Mouse (Mus musculus) kidney, embryonic 16.5 days (tissue): ENCODE results near the gene Ncan. TPM values are rescaled to one million over a fixed set of nuclear protein-coding genes. Genes with fewer than 3 reads are reported as not detected.

Experiments used
- ATAC-seq: fragments of 200-750 bp; cut with Nextera tagmentation; 2 replicates; pipeline ENCODE4 v1.8.0; 2017; ENCODE audit warnings: moderate TSS enrichment; ENCODE audit not compliant: low FRiP score, low TSS enrichment
- H3K27ac ChIP-seq: fragments of 300-500 bp; sonication (generic); 2 replicates; pipeline ENCODE4 v1.5.1; 2014; ENCODE audit warnings: low read length
- H3K27me3 ChIP-seq: fragments of 300-500 bp; sonication (generic); 2 replicates; pipeline ENCODE4 v1.6.1; 2014; ENCODE audit warnings: low read length, control low read depth, mixed read lengths; ENCODE audit not compliant: insufficient read depth
- H3K36me3 ChIP-seq: fragments of 300-500 bp; sonication (generic); 2 replicates; pipeline ENCODE4 v1.6.1; 2014; ENCODE audit warnings: low read length, control low read depth, mixed read lengths; ENCODE audit not compliant: insufficient read depth
- H3K4me1 ChIP-seq: fragments of 300-500 bp; sonication (generic); 2 replicates; pipeline ENCODE4 v1.6.1; 2014; ENCODE audit warnings: low read length, control low read depth, mixed read lengths; ENCODE audit not compliant: insufficient read depth
- H3K4me2 ChIP-seq: fragments of 300-500 bp; sonication (generic); replicated peaks from 2 replicates; pipeline ENCODE4 v1.6.1; 2014; ENCODE audit warnings: low read depth, low read length
- H3K4me3 ChIP-seq: fragments of 300-500 bp; sonication (generic); 2 replicates; pipeline ENCODE4 v1.5.1; 2014; ENCODE audit warnings: mild to moderate bottlenecking, low read length
- H3K9ac ChIP-seq: fragments of 300-500 bp; sonication (generic); replicated peaks from 2 replicates; pipeline ENCODE4 v1.6.1; 2014; ENCODE audit warnings: low read length
- H3K9me3 ChIP-seq: fragments of 300-500 bp; sonication (generic); 2 replicates; pipeline ENCODE4 v1.6.1; 2016; ENCODE audit warnings: low read length, control low read depth
- WGBS: fragments of 180-500 bp; shearing (Covaris S2); extraction: QIAGEN DNeasy Blood & Tissue Kit; methylation state at CpG from one replicate; pipeline ENCODE4 v1.1.7; 2014; 5-methylcytosine and 5-hydroxymethylcytosine counted together
- polyA plus RNA-seq: library from polyadenylated mRNA; unstranded; fragments of >200 nt; fragmentation: Nextera tagmentation; extraction: Ambion mirVana; gene quantifications from 2 replicates; pipeline ENCODE4 v1.2.1, GENCODE M21; 2015

The Ncan gene
- polyA plus RNA-seq, 1 experiment from 2014 or later = 0.10 TPM

DNA sequence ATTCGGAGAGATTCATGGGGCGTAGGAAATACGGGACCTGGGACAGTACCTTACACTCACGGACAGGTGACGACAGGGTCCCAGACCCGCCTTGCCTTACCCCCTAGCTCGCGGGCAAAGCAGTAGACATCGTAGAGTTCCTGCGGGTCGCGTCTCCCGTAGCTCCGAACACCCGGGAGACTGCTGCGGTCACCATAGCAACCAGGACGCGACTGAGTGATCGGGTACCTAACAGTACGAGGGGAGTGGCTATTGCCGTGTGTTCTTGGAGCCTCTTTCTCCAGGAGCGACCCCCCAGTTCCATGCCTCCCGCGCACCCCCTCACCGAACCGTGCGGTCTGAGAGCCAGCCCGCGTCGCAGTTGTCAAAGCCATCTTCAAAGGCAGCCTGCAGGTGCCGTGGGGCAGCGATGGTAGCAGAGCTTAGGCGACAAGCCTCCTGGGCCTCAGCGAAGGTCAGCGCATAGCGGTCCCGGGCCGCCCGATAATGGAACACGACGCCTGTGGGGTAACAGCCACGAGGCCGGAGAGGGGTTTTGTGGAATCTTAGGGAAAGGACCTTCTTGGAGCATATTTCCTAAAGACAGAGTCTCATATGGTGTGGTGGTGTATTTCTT lies 8.2 kb downstream of the Ncan start:
- WGBS = 8% methylated on average over 43 of the region's 43 CpGs
- Histone ChIP-seq H3K4me3 (no peak overlapping the region), H3K4me2 (no peak overlapping the region), H3K9ac (no peak overlapping the region), H3K27ac (no peak overlapping the region), H3K9me3 (no peaks in the 10 kb centered on the region), H3K36me3 (no peaks in the 10 kb centered on the region), H3K4me1 (no peaks in the 10 kb centered on the region), H3K27me3 (peaks cover 64% of the 10 kb centered on the region)
- no peak for ATAC-seq

DNA sequence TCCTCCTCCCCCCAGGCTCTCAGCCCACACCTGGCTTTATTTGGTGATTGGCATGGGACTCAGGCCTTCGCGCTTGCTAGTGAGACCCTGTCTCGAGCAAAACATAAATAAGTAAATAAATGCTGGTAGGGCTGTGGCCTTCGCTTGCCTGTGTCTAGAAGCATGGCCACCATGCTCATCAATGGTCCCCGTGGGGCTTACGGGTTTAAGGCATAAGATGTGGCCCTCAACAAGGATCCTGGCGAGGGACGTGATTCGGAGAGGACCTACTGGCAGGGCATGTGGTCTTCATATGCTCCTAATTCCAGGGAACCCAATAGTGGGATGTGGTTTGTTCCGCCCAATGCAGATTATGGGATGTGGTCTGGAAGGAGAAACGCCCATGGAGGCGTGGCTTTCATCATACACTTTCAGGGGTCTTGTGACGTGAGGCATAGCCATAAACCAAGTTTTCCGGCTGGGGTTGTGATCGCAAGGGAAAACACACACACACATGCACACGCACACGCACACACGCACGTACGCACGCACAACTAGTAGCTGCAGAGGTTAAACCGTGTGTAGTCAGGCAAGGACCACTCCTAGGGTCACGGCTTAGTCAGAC lies 9.4 kb downstream of the Ncan start:
- H3K4me1 ChIP-seq = no peaks in the 10 kb centered on the region
- H3K27ac ChIP-seq = no peak overlapping the region
- 46% methylated on average over 23 of the region's 23 CpGs for WGBS
- peaks cover 52% of the 10 kb centered on the region for H3K27me3 ChIP-seq
- H3K36me3 ChIP-seq = no peaks in the 10 kb centered on the region
- no peak overlapping the region for H3K9ac ChIP-seq
- H3K4me3 ChIP-seq = no peak overlapping the region
- H3K4me2 ChIP-seq = no peak overlapping the region
- no peak; the same call in 1 of the 2 replicates for ATAC-seq
- H3K9me3 ChIP-seq = no peaks in the 10 kb centered on the region

DNA sequence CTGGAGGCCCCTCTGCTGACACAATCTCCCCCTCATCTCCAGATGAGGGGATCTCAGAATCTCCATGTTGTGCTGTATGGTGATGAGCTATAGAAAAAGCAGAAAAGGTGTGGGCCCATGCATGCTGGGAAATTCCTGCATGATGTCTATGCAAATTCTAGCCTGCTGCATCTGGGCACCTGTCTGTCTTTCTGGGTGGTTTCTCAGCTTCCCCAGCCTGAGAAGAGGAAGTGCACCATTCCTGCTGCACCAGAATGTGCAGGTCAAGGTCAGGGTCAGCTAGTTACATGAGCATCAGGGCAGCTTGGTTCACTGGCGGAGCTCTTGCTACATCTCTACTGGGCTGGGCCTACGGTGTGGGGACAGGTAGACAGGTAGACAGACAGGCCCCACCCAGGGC lies 10.2 kb downstream of the Ncan start:
- Histone ChIP-seq H3K4me1 (no peaks in the 10 kb centered on the region), H3K9ac (no peak overlapping the region), H3K4me3 (no peak overlapping the region), H3K27ac (no peak overlapping the region), H3K36me3 (no peaks in the 10 kb centered on the region), H3K9me3 (no peaks in the 10 kb centered on the region), H3K27me3 (peaks cover 52% of the 10 kb centered on the region), H3K4me2 (no peak overlapping the region)
- 79% methylated on average over 2 of the region's 2 CpGs for WGBS
- ATAC-seq = no peak

DNA sequence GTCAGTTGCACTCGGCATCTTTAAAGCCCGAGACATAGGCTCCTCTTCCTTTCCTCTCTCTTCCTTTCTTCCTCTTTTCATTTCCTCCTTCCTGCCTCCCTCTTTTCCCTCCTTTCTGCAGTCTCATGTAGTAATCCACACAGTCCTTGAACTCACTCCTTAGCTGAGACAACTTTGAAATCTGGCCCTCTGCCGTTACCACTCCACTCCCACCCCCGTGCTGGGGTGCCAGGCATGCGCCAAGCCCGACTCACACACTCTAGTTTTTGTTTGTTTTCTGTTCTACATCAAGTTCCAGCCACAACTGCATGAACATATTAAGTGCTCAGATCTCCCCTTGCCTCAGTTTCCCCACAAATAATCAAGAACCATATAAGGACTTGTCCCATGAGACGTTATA lies 15.8 kb downstream of the Ncan start:
- Histone ChIP-seq H3K27me3 (peaks cover 4% of the 10 kb centered on the region; the same call in 1 of the 2 replicates), H3K36me3 (no peaks in the 10 kb centered on the region), H3K4me3 (no peak overlapping the region), H3K4me1 (no peaks in the 10 kb centered on the region), H3K27ac (no peak overlapping the region), H3K4me2 (no peak overlapping the region), H3K9me3 (no peaks in the 10 kb centered on the region), H3K9ac (no peak overlapping the region)
- no peak for ATAC-seq
- 75% methylated on average over 7 of the region's 7 CpGs for WGBS

DNA sequence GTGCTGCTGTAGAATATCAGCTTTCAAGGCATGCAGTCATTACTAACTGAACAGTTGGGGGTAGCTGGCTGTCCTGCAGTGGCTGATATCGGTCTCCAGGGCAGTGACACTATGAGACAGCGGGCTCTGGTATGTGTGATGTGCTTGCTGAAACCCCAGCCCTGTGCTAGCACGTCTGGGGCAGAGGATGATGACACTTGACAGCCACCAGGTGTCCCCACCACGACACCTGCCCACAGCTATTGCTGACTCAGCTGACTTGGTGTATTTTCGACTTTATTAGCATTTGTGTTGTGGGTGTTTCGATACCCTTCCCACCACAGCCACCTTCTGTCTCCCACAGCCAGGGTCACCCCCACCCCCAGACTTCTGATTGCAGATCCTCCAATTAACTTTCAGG lies 16.2 kb downstream of the Ncan start:
- no peak overlapping the region for H3K27ac ChIP-seq
- WGBS = 13% methylated on average over 6 of the region's 6 CpGs
- no peak overlapping the region for H3K9ac ChIP-seq
- H3K27me3 ChIP-seq = peaks cover 2% of the 10 kb centered on the region; the same call in 1 of the 2 replicates
- H3K4me2 ChIP-seq = no peak overlapping the region
- ATAC-seq = 0 out of 2 replicates have a peak, but pooled peaks have one; percentile 67
- H3K4me3 ChIP-seq = no peak overlapping the region
- no peaks in the 10 kb centered on the region for H3K36me3 ChIP-seq
- no peaks in the 10 kb centered on the region for H3K4me1 ChIP-seq
- H3K9me3 ChIP-seq = no peaks in the 10 kb centered on the region

DNA sequence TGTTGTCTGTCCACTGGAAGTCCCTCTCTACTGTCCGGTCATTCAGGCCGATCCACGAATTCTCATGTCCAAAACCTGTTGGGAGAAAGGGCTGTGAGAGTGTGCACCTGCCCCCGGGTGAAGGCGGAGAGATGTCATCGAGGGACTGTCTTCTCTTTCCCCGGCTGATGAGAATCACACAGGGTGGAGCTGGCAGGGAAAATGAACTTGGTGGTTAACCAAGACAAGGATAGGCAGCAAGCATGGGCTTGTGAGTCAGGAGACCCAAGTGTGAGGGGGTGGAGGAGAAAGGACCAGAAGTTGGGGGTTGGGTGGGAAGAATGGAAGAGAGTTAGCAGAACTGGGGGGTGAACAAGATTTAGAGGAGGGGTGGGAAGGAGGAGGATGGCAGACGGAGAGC lies 20.4 kb downstream of the Ncan start:
- Histone ChIP-seq H3K9ac (no peak overlapping the region), H3K4me1 (no peaks in the 10 kb centered on the region), H3K27me3 (no peaks in the 10 kb centered on the region), H3K4me3 (no peak overlapping the region), H3K36me3 (no peaks in the 10 kb centered on the region), H3K27ac (no peak overlapping the region), H3K9me3 (no peaks in the 10 kb centered on the region), H3K4me2 (no peak overlapping the region)
- 82% methylated on average over 8 of the region's 8 CpGs for WGBS
- ATAC-seq = no peak

DNA sequence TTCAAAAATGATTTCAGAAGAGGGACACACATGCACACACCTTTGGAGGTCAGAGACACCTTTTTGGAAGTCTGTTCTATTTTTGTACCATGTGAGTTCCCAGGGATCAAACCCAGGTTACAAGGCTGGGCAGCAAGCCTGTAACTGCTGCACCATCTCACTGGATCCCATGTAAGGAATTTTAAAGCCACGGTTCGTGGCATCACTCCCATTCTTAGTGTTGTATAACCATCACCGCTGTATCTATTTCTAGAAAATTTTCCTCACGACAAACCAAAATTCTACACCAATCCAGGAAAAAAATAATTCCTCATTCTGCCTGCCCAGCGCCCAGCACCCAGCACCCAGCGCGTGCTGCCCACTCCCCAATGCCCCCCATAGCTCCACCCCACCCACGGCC lies 21.4 kb downstream of the Ncan start:
- H3K27ac ChIP-seq = no peak overlapping the region
- WGBS = 65% methylated on average over 8 of the region's 8 CpGs

DNA sequence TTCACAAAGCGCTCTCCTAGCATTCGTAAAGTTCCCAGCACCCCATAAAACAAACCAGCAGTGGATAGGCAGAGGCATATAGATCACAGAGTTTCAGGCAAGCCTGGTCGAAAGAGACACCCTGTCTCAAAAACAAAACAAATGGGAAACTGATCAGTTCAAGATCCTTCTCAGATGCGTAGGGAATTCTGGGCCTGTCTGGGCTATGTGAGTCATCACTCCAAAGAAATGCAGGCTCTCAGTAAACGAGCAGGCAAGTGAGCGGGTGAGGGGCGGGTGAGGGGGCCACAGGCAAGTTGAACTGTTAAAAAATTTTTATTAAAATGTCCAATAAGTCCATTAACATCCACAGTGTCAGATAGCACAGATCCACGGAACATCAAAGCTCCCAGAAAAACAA lies 27.9 kb downstream of the Ncan start:
- no peak overlapping the region for H3K9ac ChIP-seq
- no peak overlapping the region for H3K4me2 ChIP-seq
- WGBS = 52% methylated on average over 8 of the region's 8 CpGs
- H3K4me1 ChIP-seq = 0 out of 2 replicates have a peak, but pooled peaks cover 4% of the 10 kb centered on the region
- H3K4me3 ChIP-seq = no peak overlapping the region
- H3K9me3 ChIP-seq = no peaks in the 10 kb centered on the region
- H3K27ac ChIP-seq = no peak overlapping the region
- H3K36me3 ChIP-seq = no peaks in the 10 kb centered on the region
- no peak for ATAC-seq
- H3K27me3 ChIP-seq = peaks cover 34% of the 10 kb centered on the region

More for the DNA sequence above, 21.4 kb downstream of the Ncan start:
- H3K36me3 ChIP-seq = no peaks in the 10 kb centered on the region
- no peaks in the 10 kb centered on the region for H3K9me3 ChIP-seq
- no peak overlapping the region for H3K4me3 ChIP-seq
- H3K27me3 ChIP-seq = peaks cover 2% of the 10 kb centered on the region; the same call in 1 of the 2 replicates
- H3K4me2 ChIP-seq = no peak overlapping the region
- no peak overlapping the region for H3K9ac ChIP-seq
- no peak for ATAC-seq
- no peaks in the 10 kb centered on the region for H3K4me1 ChIP-seq

DNA sequence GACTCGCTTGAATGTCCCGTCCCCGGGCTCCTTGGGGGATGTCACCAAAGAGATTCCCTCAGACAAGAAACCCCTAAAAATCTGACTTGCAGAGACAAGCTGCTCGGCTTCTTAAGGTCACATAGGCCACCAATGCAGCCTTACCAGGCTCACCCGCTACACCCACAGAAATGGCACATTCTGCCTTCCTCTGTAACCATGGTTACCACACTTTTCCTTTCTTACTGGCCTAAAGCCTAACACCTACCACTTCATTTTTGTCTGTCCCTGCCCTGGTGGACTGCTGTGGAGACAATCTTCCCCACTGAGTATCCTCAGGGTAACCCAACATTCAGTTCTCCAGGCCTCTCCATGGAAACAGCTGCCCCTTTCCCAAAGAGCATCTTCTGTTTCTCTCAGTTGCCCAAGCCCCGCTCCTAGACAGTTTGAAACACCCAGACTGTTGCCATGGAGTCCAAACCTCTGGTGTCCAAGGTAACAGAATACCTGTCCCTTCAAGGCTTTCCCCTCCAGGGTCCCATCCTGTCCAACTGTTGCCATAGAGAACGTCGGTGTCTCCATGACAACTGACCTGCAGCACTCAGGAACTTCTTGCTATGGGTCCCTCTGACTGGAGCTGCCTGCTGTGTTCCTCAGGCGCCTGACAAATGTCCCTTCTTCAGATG lies 31.2 kb downstream of the Ncan start:
- ATAC-seq = no peak
- 61% methylated on average over 9 of the region's 9 CpGs for WGBS

More for the DNA sequence above, 31.2 kb downstream of the Ncan start:
- Histone ChIP-seq H3K4me3 (no peak overlapping the region), H3K9ac (no peak overlapping the region), H3K4me1 (0 out of 2 replicates have a peak, but pooled peaks cover 4% of the 10 kb centered on the region), H3K9me3 (no peaks in the 10 kb centered on the region), H3K27ac (no peak overlapping the region), H3K4me2 (no peak overlapping the region), H3K27me3 (peaks cover 67% of the 10 kb centered on the region), H3K36me3 (no peaks in the 10 kb centered on the region)
